Mouse (Mus musculus) hindbrain, embryonic 13.5 days (tissue): ENCODE measurements around the gene Lsamp. TPM values are rescaled to one million over a fixed set of nuclear protein-coding genes. Genes with fewer than 3 reads are reported as not detected.

Source experiments
- ATAC-seq: fragments of 200-750 bp; cut with Nextera tagmentation; 2 replicates; pipeline ENCODE4 v1.8.0; 2017; ENCODE audit warnings: moderate TSS enrichment; ENCODE audit not compliant: low FRiP score
- H3K27ac ChIP-seq: fragments of 300-500 bp; sonication (generic); 2 replicates; pipeline ENCODE4 v1.5.1; 2015; ENCODE audit warnings: inconsistent platforms, mild to moderate bottlenecking, moderate library complexity
- H3K27me3 ChIP-seq: fragments of 300-500 bp; sonication (generic); 2 replicates; pipeline ENCODE4 v1.6.1; 2015; ENCODE audit warnings: mild to moderate bottlenecking, inconsistent platforms
- H3K36me3 ChIP-seq: fragments of 300-500 bp; sonication (generic); 2 replicates; pipeline ENCODE4 v1.6.1; 2015; ENCODE audit warnings: mild to moderate bottlenecking, inconsistent platforms
- H3K4me1 ChIP-seq: fragments of 300-500 bp; sonication (generic); replicated peaks from 2 replicates; pipeline ENCODE4 v1.6.1; 2015; ENCODE audit warnings: inconsistent platforms
- H3K4me2 ChIP-seq: fragments of 300-500 bp; sonication (generic); 2 replicates; pipeline ENCODE4 v1.6.1; 2015; ENCODE audit warnings: inconsistent platforms, mild to moderate bottlenecking, moderate library complexity
- H3K4me3 ChIP-seq: fragments of 300-500 bp; sonication (generic); 2 replicates; pipeline ENCODE4 v1.5.1; 2015; ENCODE audit warnings: mild to moderate bottlenecking, inconsistent platforms
- H3K9ac ChIP-seq: fragments of 300-500 bp; sonication (generic); 2 replicates; pipeline ENCODE4 v1.6.1; 2015; ENCODE audit warnings: mild to moderate bottlenecking, inconsistent platforms
- H3K9me3 ChIP-seq: fragments of 300-500 bp; sonication (generic); 2 replicates; pipeline ENCODE4 v1.6.1; 2016; ENCODE audit warnings: inconsistent platforms
- WGBS: fragments of 180-500 bp; shearing (Covaris S2); methylation state at CpG from one replicate; pipeline ENCODE4 v1.1.7; 2015; 5-methylcytosine and 5-hydroxymethylcytosine counted together
- polyA plus RNA-seq: library from polyadenylated mRNA; unstranded; fragments of >200 nt; fragmentation: Nextera tagmentation; extraction: Ambion mirVana; gene quantifications from 2 replicates; pipeline ENCODE4 v1.2.1, GENCODE M21; 2015

Gene Lsamp
- polyA plus RNA-seq, 1 experiment from 2014 or later = 59.0 TPM

- Histone ChIP-seq H3K36me3 (no peaks in the 10 kb centered on the region), H3K9ac (no peak overlapping the region), H3K9me3 (no peaks in the 10 kb centered on the region), H3K4me3 (no peak overlapping the region), H3K27ac (no peak overlapping the region), H3K27me3 (no peaks in the 10 kb centered on the region), H3K4me2 (no peak overlapping the region), H3K4me1 (no peaks in the 10 kb centered on the region)
- 80% methylated on average over 5 of the region's 5 CpGs for WGBS
- ATAC-seq = no peak
Measured at GRCm38 (mm10) chr16:41417363-41417762, 1433.2 kb downstream of the Lsamp start.

DNA sequence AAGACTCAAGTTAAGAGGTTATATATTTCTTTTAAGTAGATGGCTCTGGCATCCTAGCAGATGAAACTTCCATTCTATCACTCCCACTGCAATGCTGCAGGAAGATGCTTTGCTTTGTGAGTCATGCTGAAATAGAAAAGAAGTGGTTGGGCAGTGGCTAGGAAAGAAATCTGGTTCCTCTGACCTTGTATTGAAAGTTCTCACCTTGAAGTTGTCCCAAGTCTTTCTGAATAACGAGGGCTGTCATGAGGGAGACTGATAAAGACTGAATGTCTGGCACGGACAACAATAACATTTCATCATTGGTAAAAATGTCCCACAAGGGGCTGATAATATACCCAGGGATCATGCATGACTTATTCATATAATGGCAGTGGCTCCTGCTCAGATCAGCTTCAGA, 1483.2 kb downstream of the Lsamp start:
- no peak overlapping the region for H3K4me2 ChIP-seq
- H3K36me3 ChIP-seq = no peaks in the 10 kb centered on the region
- 71% methylated on average over 2 of the region's 2 CpGs for WGBS
- no peaks in the 10 kb centered on the region for H3K9me3 ChIP-seq
- H3K9ac ChIP-seq = no peak overlapping the region
- ATAC-seq = no peak
- no peak overlapping the region for H3K4me3 ChIP-seq
- no peaks in the 10 kb centered on the region for H3K27me3 ChIP-seq
- H3K4me1 ChIP-seq = no peaks in the 10 kb centered on the region
- no peak overlapping the region for H3K27ac ChIP-seq

DNA sequence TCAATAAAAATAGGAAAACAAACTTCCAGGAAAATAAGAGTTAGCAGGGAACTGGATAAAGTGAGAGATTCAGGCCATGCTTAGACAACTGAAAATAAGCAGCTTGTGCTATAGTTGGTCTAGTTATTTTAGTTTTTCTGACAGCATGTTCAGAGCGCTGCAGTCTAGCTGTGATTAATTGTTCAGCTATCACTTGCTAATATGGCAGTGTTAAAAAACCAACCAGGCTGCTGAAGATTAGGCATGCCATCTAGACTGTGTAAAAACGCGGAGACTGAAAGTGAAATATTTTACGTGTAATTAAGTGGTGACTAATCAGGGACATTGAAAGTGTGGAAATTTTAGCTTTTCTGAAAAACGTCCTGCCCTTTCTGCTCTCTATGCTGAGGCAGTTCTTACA, 1494.5 kb downstream of the Lsamp start:
- Histone ChIP-seq H3K4me2 (no peak overlapping the region), H3K27ac (no peak overlapping the region), H3K27me3 (no peaks in the 10 kb centered on the region), H3K4me1 (no peaks in the 10 kb centered on the region), H3K9me3 (no peaks in the 10 kb centered on the region), H3K4me3 (no peak overlapping the region), H3K36me3 (no peaks in the 10 kb centered on the region), H3K9ac (no peak overlapping the region)
- no peak for ATAC-seq
- WGBS = 74% methylated on average over 5 of the region's 5 CpGs

DNA sequence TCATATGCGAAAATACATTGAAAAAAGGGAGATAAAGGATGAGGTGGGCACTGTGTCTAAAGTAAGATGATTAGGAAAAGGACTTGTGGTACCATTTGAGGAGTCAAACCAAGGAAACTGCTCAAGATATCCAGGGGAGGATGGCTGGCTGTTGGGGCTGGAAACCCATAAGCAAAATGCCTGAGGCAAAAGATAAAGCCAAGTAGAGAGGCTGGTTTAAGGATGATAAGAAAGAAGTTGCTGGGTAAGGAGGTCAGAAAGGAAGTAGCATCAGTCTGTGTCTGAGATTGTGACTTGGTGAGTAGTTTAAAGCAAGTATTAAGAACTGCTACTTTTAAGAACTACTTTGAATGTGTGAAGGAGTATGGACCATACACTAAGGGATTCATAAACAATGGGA, 1497.7 kb downstream of the Lsamp start:
- H3K4me3 ChIP-seq = no peak overlapping the region
- H3K4me1 ChIP-seq = no peaks in the 10 kb centered on the region
- no peak for ATAC-seq
- WGBS = 85% methylated on average over 1 of the region's 1 CpGs
- H3K4me2 ChIP-seq = no peak overlapping the region
- no peaks in the 10 kb centered on the region for H3K36me3 ChIP-seq
- H3K9me3 ChIP-seq = no peaks in the 10 kb centered on the region
- H3K9ac ChIP-seq = no peak overlapping the region
- no peaks in the 10 kb centered on the region for H3K27me3 ChIP-seq
- H3K27ac ChIP-seq = no peak overlapping the region

DNA sequence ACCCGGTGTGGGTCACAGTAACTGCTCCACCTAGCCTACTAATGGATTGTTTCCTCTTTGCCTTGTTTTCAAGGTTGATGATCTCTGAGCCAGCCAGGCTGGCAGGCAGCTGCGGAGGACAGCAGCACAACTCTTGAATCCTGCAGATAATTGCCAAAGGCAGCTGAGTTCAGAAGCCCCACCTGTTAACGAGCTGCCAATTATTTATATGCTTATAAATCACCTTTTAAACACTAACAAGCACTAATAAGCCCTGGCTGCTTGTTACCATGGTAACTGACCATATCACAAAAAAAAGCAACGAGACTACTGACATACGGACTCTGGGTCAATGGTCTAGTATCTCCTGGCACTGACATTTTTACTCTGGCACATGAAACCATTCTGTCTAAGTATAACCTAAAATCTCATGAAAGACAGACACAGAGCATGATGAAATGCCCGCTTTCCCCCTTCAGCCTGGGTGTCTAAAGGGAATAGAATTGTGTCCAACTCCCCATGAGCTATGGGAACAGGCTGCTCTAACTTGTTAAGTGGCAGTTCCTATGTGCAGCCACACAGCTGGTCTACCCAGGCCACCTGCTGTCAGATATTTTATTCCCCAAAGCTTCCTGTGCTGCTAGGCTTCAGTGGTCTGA, 1526.9 kb downstream of the Lsamp start:
- H3K27me3 ChIP-seq = no peaks in the 10 kb centered on the region
- H3K4me3 ChIP-seq = no peak overlapping the region
- H3K9ac ChIP-seq = no peak overlapping the region
- peaks cover 10% of the 10 kb centered on the region for H3K4me1 ChIP-seq
- WGBS = 54% methylated on average over 6 of the region's 6 CpGs
- no peak for ATAC-seq
- no peaks in the 10 kb centered on the region for H3K9me3 ChIP-seq
- no peak overlapping the region for H3K27ac ChIP-seq
- no peaks in the 10 kb centered on the region for H3K36me3 ChIP-seq
- H3K4me2 ChIP-seq = no peak overlapping the region

DNA sequence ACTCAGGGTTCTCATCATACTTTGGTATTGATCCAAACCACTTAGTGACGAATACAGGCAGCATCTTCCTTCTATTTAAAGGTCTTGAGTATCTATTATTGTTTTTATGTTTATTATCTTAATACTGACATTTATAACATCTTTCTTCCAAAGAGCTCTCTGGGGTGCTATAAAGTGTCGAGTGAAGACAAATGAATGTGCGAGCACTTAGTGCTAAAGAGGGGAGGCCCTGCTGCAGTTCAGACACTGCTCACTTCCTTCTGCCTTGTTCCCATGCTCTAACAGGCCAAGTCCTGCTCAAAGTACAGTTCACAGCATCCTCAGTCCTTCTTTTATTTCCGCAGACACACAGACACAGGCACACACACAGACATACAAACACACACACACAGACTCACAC, 1537.4 kb downstream of the Lsamp start:
- H3K4me2 ChIP-seq = no peak overlapping the region
- H3K9me3 ChIP-seq = no peaks in the 10 kb centered on the region
- no peak overlapping the region for H3K9ac ChIP-seq
- H3K36me3 ChIP-seq = no peaks in the 10 kb centered on the region
- 47% methylated on average over 4 of the region's 4 CpGs for WGBS
- ATAC-seq = no peak
- 0 out of 2 replicates have a peak, but pooled peaks cover 5% of the 10 kb centered on the region for H3K4me1 ChIP-seq
- H3K27me3 ChIP-seq = no peaks in the 10 kb centered on the region
- no peak overlapping the region for H3K27ac ChIP-seq
- no peak overlapping the region for H3K4me3 ChIP-seq

- H3K4me3 ChIP-seq = no peak overlapping the region
- no peak for ATAC-seq
- no peaks in the 10 kb centered on the region for H3K27me3 ChIP-seq
- H3K36me3 ChIP-seq = no peaks in the 10 kb centered on the region
- H3K27ac ChIP-seq = no peak overlapping the region
- H3K4me2 ChIP-seq = no peak overlapping the region
- 68% methylated on average over 10 of the region's 10 CpGs for WGBS
- 0 out of 2 replicates have a peak, but pooled peaks cover 5% of the 10 kb centered on the region for H3K4me1 ChIP-seq
- H3K9me3 ChIP-seq = no peaks in the 10 kb centered on the region
- no peak overlapping the region for H3K9ac ChIP-seq
Measured at GRCm38 (mm10) chr16:41524266-41524665, 1540.1 kb downstream of the Lsamp start.

DNA sequence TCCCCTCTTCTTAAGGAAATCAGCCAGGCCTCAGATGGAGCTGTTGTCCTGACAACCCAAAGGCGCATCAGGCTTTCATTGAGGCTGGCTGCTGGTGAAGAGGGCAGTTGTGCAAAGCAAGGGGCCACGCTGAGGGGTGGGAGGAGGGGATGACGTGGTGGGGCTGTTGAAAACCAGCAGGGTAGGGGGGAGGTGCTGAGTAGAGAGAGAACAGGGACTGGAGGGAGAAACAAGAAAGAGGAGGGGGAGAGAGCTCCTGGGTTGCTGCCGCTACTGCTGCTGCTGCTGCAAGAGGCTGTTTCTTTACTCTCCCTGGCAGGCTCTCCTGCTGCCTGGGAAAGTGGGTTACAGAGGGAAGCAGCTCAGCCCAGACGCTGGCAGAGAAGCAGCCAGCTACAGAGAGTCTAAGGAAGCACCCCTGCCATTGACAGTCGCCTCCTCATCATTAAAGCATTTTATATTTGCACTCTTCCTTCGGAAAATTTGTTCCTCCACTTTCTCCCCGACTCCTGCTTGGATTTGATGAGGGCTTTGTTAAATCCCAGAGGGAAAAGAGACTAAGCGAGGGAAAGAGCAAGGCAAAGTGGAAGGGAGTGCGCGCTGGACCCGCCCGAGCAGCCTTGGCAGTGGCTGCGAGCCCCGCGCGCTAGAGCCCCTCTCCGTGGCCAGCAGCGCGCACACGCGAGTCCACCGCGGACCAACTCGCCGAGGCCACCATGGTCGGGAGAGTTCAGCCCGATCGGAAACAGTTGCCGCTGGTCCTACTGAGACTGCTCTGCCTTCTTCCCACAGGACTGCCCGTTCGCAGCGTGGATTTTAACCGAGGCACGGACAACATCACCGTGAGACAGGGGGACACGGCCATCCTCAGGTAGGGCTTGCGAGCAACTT, 1548.7 kb downstream of the Lsamp start:
- WGBS = under 1% methylated on average over 38 of the region's 38 CpGs

GRCm38 (mm10) chr16:41533686-41534085, 1549.5 kb downstream of the Lsamp start:
- Histone ChIP-seq H3K4me3 (peak overlapping the region; percentile 65), H3K9me3 (no peaks in the 10 kb centered on the region), H3K4me2 (peak overlapping the region; percentile 86), H3K27ac (no peak overlapping the region; the same call in 1 of the 2 replicates), H3K4me1 (peaks cover 34% of the 10 kb centered on the region), H3K9ac (peak overlapping the region; percentile 85), H3K27me3 (no peaks in the 10 kb centered on the region), H3K36me3 (no peaks in the 10 kb centered on the region)
- ATAC-seq = no peak
- WGBS = 2% methylated on average over 6 of the region's 6 CpGs

More for the DNA sequence above, 1548.7 kb downstream of the Lsamp start:
- Histone ChIP-seq H3K4me2 (peak overlapping the region; percentile 86), H3K9me3 (no peaks in the 10 kb centered on the region), H3K4me1 (peaks cover 34% of the 10 kb centered on the region), H3K36me3 (no peaks in the 10 kb centered on the region), H3K27me3 (no peaks in the 10 kb centered on the region), H3K9ac (peak overlapping the region; percentile 85), H3K27ac (peak overlapping the region; percentile 88), H3K4me3 (peak overlapping the region; percentile 65)
- ATAC-seq = peak; percentile 94

DNA sequence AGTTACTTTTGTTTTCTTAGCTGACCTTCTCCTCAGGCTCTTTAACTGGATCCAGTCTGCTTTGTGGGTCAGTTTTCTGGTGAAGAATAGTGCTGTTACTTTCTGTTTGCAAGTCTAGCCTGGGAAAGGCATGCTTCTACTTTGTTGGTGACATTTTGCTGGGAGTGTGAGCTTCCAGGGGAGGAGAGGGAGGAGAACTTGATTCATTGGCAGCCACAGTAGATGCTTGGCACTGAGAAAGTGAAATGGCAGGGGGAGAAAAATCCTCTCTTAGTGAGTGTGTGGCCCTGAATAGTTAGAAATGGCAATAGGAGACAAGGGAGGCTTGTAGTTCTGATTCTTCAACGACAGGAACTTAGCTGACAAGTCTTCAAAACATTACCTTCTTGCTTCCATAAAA, 1551.6 kb downstream of the Lsamp start:
- WGBS = 59% methylated on average over 1 of the region's 1 CpGs
- Histone ChIP-seq H3K4me3 (peak overlapping the region; percentile 65; the same call in 1 of the 2 replicates), H3K4me2 (peak overlapping the region; percentile 86), H3K36me3 (no peaks in the 10 kb centered on the region), H3K27me3 (no peaks in the 10 kb centered on the region), H3K4me1 (peaks cover 34% of the 10 kb centered on the region), H3K9me3 (no peaks in the 10 kb centered on the region), H3K27ac (no peak overlapping the region), H3K9ac (no peak overlapping the region)
- ATAC-seq = no peak

GRCm38 (mm10) chr16:41542641-41543040, 1558.5 kb downstream of the Lsamp start:
- 51% methylated on average over 2 of the region's 2 CpGs for WGBS
- Histone ChIP-seq H3K4me3 (no peak overlapping the region), H3K4me1 (no peaks in the 10 kb centered on the region), H3K27me3 (no peaks in the 10 kb centered on the region), H3K9me3 (no peaks in the 10 kb centered on the region), H3K36me3 (no peaks in the 10 kb centered on the region), H3K4me2 (no peak overlapping the region), H3K27ac (no peak overlapping the region), H3K9ac (no peak overlapping the region)
- no peak for ATAC-seq

GRCm38 (mm10) chr16:41551164-41551563, 1567.0 kb downstream of the Lsamp start:
- Histone ChIP-seq H3K9ac (no peak overlapping the region), H3K27me3 (no peaks in the 10 kb centered on the region), H3K4me2 (no peak overlapping the region), H3K27ac (peak overlapping the region; percentile 80; the same call in 1 of the 2 replicates), H3K4me1 (peaks cover 16% of the 10 kb centered on the region), H3K36me3 (no peaks in the 10 kb centered on the region), H3K9me3 (no peaks in the 10 kb centered on the region), H3K4me3 (no peak overlapping the region)
- ATAC-seq = no peak
- WGBS = 72% methylated on average over 3 of the region's 3 CpGs
